Mouse (Mus musculus) liver (tissue): ENCODE measurements around the gene Cmtr1.
"Not testable (repeated sequence)": the region's sequence is repeated elsewhere in the genome, so short reads cannot be mapped to it uniquely, and the experiment has no call there.

Experiments used
- DNase-seq: peaks from one replicate; pipeline ENCODE4 v3.0.0-alpha.2; 2020; ENCODE audit warnings: mixed read lengths

Gene Cmtr1

GRCm38 (mm10) chr17:29706981-29707545, 46.7 kb downstream of the Cmtr1 start:
- DNase-seq: no peak

DNA sequence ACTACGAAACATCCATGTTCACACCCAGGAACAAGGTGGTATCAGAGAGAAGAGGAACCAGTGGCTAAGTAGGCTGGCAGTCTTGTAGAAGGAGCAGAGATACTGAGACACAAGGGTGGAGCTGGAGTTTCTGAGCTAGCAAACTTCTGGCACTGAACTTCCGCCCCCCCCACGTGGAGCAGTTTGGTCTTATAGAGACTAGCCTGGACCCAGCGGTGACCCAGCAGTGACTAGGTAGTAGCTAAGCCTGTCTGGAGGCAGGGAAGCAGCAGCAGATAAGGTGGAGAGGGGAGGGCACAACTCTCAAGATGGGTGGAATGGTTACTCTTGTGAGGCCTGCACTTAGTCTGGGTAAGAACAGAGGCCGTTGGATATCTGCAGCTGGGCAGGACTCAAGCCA, 48.4 kb downstream of the Cmtr1 start:
- DNase-seq: peak; percentile 40

DNA sequence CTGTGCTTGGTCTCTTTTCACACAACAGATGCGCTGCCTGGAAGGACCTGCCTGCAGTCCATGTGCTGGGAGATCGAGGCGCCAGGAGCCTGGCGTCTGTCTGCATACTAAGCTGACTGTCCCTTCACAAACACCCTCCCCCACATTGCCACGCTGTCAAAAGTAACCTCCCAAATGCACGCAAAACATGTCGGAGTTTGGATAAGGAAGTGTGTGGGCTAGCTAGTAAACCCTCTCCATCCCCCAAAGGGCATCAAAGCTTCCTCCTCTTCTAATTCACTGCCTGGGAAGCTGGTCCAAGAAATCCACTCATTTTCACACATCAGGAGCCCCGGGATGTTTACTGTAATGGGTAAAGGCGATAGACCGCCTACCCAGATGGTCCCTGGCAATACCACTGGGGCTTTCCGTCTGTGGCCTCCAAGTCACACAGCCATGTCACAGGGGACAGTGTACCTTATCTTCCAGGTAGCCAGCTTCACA, 50.2 kb downstream of the Cmtr1 start:
- no peak for DNase-seq

- no peak for DNase-seq
Measured at GRCm38 (mm10) chr17:29711076-29711744, 50.8 kb downstream of the Cmtr1 start.

DNA sequence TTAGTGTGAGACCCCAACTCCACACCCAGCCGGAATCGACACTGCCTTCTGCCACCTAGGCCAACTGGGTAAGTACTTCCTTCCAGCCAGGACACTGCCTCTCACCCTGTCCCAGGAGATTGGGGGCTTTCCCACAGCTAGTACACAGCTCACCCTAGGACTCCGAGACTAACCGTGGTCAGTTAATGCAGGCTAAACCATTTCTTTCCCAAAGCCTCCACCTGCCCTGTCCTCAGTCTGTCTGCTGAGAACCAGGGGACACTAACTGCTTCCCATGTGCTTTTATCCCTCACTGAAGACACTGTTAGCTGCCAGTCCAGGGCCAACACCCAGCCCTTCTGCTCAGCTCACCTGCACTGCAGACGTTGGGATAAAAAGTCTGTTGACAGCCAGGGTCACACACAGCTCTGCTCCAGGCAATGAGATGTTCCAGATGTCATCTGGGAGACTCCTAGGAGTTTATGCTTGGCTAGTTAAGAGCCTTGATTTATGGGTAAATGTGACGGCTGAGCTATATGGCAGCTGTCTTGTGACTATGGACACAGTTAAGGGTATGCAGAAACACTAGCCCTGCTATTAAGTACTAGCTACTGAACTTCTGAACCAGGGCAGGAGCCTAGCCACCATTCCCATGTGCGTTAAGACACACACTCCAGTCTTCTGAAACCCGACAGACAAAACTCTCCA, 51.5 kb downstream of the Cmtr1 start:
- no peak for DNase-seq

DNA sequence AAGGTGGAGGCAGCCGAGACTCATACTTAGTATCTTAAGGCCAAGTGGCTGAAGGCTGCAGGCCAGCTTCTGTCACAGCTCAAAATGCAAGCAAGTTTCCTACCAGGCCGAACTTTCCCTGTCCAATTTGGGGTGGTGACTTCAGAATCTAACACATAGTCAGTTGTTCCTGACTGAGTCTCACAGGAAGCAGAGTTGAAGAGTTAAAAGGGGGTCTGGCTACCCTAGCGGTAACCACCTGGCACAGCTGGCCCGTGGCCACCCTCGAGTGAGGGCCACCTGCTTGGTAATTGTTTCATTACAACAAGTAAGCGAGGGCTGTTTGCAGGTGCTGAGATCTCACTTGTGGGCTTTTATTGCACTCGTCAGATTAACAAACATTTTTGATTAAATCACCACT, 52.2 kb downstream of the Cmtr1 start:
- DNase-seq: no peak

GRCm38 (mm10) chr17:29713734-29714133, 53.3 kb downstream of the Cmtr1 start:
- not testable (repeated sequence) for DNase-seq

DNA sequence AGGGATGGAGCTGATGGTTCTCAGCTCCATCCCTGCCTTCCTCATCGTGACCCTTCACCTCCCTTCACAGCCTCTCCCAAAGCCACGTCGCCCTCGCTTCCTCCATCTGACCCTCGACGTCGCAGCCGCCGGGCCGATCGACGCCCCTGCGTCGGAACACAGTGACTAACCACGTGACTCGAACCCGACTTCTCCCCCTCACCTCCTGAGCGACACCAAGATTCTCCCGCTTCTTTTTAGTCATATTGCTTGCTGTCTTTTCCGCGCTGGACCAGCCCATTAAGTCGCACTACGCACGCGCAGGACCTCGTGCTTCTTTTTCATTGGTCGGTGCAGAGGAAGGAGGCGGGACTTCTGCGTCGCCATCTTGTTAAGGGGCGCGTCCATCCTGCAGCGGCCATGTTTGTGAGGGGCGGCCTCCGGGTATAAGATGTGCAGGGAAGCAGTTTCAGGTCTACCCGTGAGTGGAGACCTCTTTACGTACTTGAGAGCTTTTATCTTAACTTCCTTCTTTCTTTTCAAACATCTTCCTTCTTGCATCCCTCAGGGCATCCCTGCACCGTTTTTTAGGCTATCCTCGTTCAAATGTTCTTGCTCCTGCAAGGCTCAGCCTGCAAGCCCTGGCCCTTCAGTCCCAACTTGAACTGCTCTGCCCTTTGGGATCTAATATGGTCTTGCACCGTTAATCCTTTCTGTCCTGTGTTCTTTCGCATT, 56.5 kb downstream of the Cmtr1 start, which contains the start of gene Ccdc167:
Ccdc167 (minus strand) TSS at position 313 of the 714 bp plus-strand sequence.
- DNase-seq: peak; percentile 96

GRCm38 (mm10) chr17:29718660-29719059, 58.3 kb downstream of the Cmtr1 start:
- no peak for DNase-seq

DNA sequence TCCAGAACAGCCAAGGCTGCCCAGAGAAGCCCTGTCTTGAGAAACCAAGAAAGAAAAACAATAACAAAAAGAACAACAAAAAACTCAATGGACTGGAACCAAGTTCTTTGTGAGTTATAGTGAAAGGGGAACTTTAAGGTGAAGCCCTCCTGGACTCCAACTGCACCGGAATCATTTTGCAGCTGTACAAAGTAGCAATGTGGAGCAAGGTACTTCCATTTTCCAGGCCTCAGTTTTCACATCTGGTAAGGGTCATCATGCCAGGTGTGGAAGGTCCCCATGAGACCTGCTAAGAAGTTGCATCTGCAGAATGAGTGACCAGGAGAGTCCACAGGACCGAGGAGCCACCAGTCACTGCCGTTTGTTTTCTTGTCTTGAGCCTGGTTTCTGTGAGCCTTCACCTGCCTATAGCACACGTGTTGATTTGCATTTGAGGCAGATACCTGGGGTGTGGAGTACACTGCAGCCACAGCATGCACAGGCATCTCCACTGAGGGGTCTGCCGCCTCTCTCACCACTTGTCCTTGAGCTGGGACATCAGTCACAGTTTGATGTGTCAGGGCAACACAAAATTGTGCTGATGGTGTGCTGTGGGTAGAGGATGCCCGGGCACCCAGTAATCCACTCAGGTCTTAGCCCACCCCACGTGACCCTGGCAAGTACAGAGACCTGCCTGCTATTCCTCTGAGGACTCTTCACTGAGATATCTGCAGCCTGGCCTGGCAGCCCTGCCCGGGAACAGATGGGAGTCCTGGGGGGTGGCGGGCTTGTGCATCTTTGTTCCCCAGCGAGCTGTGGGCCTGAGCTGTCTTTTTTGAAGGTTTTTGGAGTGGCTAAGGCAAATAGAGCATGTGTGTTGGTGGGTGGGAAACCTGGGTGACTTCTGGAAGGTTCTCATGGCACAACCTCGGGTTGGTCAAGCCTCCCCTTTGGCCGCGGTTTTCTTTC, 59.5 kb downstream of the Cmtr1 start:
- no peak for DNase-seq

DNA sequence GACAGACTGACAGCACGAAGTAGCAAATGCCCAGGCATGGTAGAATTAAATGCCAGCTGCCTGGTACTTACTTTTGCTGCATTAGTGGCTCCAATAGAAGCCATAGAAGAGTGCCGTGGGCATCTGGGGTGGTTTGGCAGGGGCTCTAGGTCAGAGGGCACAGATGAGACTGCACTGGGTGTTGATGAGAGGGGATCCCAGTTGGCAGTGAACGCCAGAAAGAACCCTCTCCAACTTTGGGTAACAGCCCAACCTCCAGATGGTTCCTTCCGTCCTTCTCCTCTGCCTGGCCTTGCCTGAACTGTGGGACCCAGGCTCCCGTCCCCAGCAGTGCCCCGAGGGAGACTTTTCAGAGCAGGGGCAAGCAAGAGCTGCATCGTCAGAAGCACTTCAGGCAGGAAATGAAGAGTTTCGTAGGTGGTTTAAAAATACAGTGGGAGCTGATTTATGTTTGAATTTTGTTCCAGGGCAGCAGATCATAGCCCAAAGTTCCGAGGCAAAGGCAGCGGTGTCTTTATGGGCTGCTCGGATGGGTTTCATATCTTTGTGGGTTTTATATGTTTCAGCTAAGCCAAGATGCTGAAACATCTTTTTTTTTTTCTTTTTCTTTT, 60.5 kb downstream of the Cmtr1 start:
- DNase-seq: no peak

DNA sequence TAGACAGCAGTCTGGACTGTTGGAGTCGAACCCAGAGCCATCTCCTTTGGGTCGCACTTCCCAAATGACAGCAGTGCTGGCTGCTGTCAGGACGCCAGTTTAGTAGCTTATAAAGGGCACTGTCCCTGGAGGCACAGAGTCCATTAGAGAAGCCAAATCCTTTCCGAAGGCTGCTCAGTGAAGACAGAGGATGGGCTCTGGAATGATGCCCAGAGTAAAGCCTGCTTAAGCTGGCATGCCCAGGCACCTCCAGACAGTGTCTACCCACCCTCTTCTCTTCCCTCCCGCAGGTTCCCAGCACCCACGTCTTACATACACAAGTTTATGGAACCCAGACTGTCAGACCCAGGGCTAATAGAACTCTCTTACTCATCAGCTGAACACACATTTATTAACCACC, 64.2 kb downstream of the Cmtr1 start:
- DNase-seq: no peak

GRCm38 (mm10) chr17:29725027-29725620, 64.7 kb downstream of the Cmtr1 start:
- no peak for DNase-seq

GRCm38 (mm10) chr17:29728082-29728481, 67.7 kb downstream of the Cmtr1 start:
- DNase-seq: peak; percentile 58

- no peak for DNase-seq
Measured at GRCm38 (mm10) chr17:29730510-29731265, 70.3 kb downstream of the Cmtr1 start.

DNA sequence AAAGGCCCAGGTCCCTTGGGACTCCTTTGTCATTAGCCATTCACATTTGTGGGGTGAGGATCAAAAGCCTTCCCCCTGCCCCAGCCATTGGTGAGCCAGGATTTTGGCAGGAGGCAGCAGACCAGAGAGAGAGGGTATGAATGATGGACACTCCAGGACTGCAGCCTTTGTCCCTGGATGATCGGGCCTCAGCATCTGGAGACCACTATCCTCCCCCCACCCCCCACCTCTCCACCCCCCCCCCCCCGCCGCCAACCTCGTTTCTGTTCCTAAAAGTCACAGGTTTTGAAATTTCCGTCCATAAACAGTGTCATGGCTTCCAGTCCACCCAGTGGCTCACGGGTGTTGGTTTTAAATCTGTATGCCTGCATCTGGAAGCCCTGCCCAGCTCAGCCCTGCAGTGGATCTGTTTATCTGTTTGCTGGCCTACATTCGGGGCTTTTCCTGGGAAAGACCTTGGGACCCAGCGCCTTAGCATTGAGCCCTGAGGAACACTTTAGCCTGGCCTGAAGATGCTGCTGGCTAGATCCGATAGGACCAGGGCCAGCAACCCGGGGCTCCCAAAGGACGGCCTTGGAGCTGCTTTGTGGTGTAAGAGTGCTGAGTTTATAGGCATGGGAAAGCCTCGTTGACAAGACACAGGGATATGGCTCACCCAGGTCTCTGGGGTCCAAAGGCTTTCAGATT, 71.0 kb downstream of the Cmtr1 start:
- DNase-seq: no peak

GRCm38 (mm10) chr17:29731953-29732325, 71.5 kb downstream of the Cmtr1 start:
- DNase-seq: no peak

- DNase-seq: no peak
Measured at GRCm38 (mm10) chr17:29732522-29732921, 72.1 kb downstream of the Cmtr1 start.

- DNase-seq: no peak
Measured at GRCm38 (mm10) chr17:29736448-29737014, 76.1 kb downstream of the Cmtr1 start.
